In genomic region chr1:74025227-74025626, GRCm38 (mm10) we compare ENCODE assay signal across 11 mouse cellular contexts.
DNase-seq lines count a peak whose midpoint lies in the region; ATAC-seq and TF ChIP-seq lines count a peak whose summit lies in the region.
"Had no signal": no experiment of that assay in that cellular context is flagged by ENCODE, and none has a peak within 500 bp of the region (broad histone marks: within the 10 kb centered on the region; RNA-seq: fewer than 3 reads in every experiment).

No protein-coding gene starts in this region.

- H3K27me3 ChIP-seq in heart, adult 2 months (ENCODE audit: control insufficient read depth, insufficient read depth, low read length), result no peaks in the 10 kb centered on the region
- no peaks in the 10 kb centered on the region for H3K27me3 ChIP-seq in neural tube, embryonic 13.5 days
- H3K27me3 ChIP-seq in neural tube, embryonic 15.5 days (replicated peaks), result no peaks in the 10 kb centered on the region
- H3K27me3 ChIP-seq in limb, embryonic 11.5 days (ENCODE audit: control insufficient read depth, insufficient read depth, low read length), result no peaks in the 10 kb centered on the region
- no peaks in the 10 kb centered on the region for H3K27me3 ChIP-seq in stomach, postnatal 0 days (ENCODE audit: control insufficient read depth, insufficient read depth, low read length)

- intact Hi-C loops in heart, adult 2 months (cut with DNase I), result no loop called here
- intact Hi-C loops in heart, postnatal 10 days (cut with DNase I), result no loop called here

- H3K79me2 ChIP-seq in heart, adult 2 months (replicated peaks; ENCODE audit: control insufficient read depth, insufficient read depth, low read length), result peaks cover 18% of the 10 kb centered on the region

- peaks cover 78% of the 10 kb centered on the region for H3K4me1 ChIP-seq in heart, adult 2 months (ENCODE audit: control insufficient read depth, insufficient read depth, low read length)
- H3K4me1 ChIP-seq in neural tube, embryonic 13.5 days (replicated peaks), result peaks cover 50% of the 10 kb centered on the region
- H3K4me1 ChIP-seq in neural tube, embryonic 15.5 days, result peaks cover 33% of the 10 kb centered on the region
- H3K4me1 ChIP-seq in limb, embryonic 11.5 days (ENCODE audit: control insufficient read depth, insufficient read depth, low read length), result peaks cover 63% of the 10 kb centered on the region
- H3K4me1 ChIP-seq in stomach, postnatal 0 days (replicated peaks; ENCODE audit: control insufficient read depth, insufficient read depth), result peaks cover 25% of the 10 kb centered on the region; the same call in 1 of the 2 replicates

- DNase-seq in heart, adult 2 months, result peak in 1 of 2 experiments; percentile 30
- no peak for DNase-seq in heart, postnatal 10 days
- no peak for DNase-seq in limb, embryonic 11.5 days (ENCODE audit: low spot score)
- no peak for DNase-seq in stomach, postnatal 0 days (ENCODE audit: low spot score)
- DNase-seq in layer of hippocampus, adult 9-11 months, result no peak
- no peak for DNase-seq in frontal cortex, postnatal 36 days (ENCODE audit: low spot score in 2 of 2)
- DNase-seq: gastrocnemius, postnatal 14 days; right cerebral cortex, postnatal 25 days; thymus, adult 2 months had no signal

- H3K9ac ChIP-seq in heart, adult 2 months (ENCODE audit: low read depth, low read length), result no peak overlapping the region
- H3K9ac ChIP-seq in neural tube, embryonic 13.5 days, result no peak overlapping the region
- no peak overlapping the region for H3K9ac ChIP-seq in neural tube, embryonic 15.5 days (replicated peaks)
- H3K9ac ChIP-seq in limb, embryonic 11.5 days (ENCODE audit: low read length), result no peak overlapping the region
- no peak overlapping the region; the same call in 1 of the 2 replicates for H3K9ac ChIP-seq in stomach, postnatal 0 days (ENCODE audit: low read length)

- H3K9me3 ChIP-seq in neural tube, embryonic 13.5 days, result no peaks in the 10 kb centered on the region
- no peaks in the 10 kb centered on the region for H3K9me3 ChIP-seq in neural tube, embryonic 15.5 days (replicated peaks)
- no peaks in the 10 kb centered on the region for H3K9me3 ChIP-seq in limb, embryonic 11.5 days (ENCODE audit: control insufficient read depth, low read length)
- H3K9me3 ChIP-seq in stomach, postnatal 0 days (ENCODE audit: control insufficient read depth, low read length), result no peaks in the 10 kb centered on the region

- TF ChIP-seq POLR2A in heart, adult 2 months (IDR thresholded peaks at IDR 0.05; ENCODE audit: insufficient read depth, low read depth, low read length), result no peak

- H3K36me3 ChIP-seq in heart, adult 2 months (ENCODE audit: control insufficient read depth, insufficient read depth, low read length), result peaks cover 50% of the 10 kb centered on the region
- no peaks in the 10 kb centered on the region for H3K36me3 ChIP-seq in neural tube, embryonic 13.5 days
- no peaks in the 10 kb centered on the region for H3K36me3 ChIP-seq in neural tube, embryonic 15.5 days
- H3K36me3 ChIP-seq in limb, embryonic 11.5 days (ENCODE audit: control insufficient read depth, insufficient read depth, low read length), result no peaks in the 10 kb centered on the region
- H3K36me3 ChIP-seq in stomach, postnatal 0 days (ENCODE audit: control insufficient read depth, insufficient read depth, low read length), result no peaks in the 10 kb centered on the region

- H3K4me2 ChIP-seq in neural tube, embryonic 13.5 days, result no peak overlapping the region
- H3K4me2 ChIP-seq in neural tube, embryonic 15.5 days, result no peak overlapping the region
- no peak overlapping the region for H3K4me2 ChIP-seq in limb, embryonic 11.5 days (ENCODE audit: low read depth, severe bottlenecking)
- no peak overlapping the region for H3K4me2 ChIP-seq in stomach, postnatal 0 days (replicated peaks; ENCODE audit: low read depth)

- no peak for TF ChIP-seq EP300 in heart, adult 2 months (IDR thresholded peaks at IDR 0.05; ENCODE audit: insufficient read depth, low read depth, low read length)
- TF ChIP-seq EP300 in stomach, postnatal 0 days (optimal IDR thresholded peaks at IDR 0.05), result no peak

- TF ChIP-seq CTCF in heart, adult 2 months (IDR thresholded peaks at IDR 0.05), result no peak
- no peak for TF ChIP-seq CTCF in stomach, postnatal 0 days (IDR thresholded peaks at IDR 0.05; ENCODE audit: low read depth)

- WGBS in heart, adult 2 months, result 38% methylated on average over 6 of the region's 6 CpGs
- WGBS in neural tube, embryonic 13.5 days, result 59% methylated on average over 6 of the region's 6 CpGs
- WGBS in neural tube, embryonic 15.5 days, result 60% methylated on average over 6 of the region's 6 CpGs
- 36% methylated on average over 6 of the region's 6 CpGs for WGBS in limb, embryonic 11.5 days
- WGBS in stomach, postnatal 0 days, result 24% methylated on average over 6 of the region's 6 CpGs

- no peak overlapping the region for H3K4me3 ChIP-seq in heart, adult 2 months
- no peak overlapping the region for H3K4me3 ChIP-seq in neural tube, embryonic 13.5 days
- H3K4me3 ChIP-seq in neural tube, embryonic 15.5 days (replicated peaks), result no peak overlapping the region
- no peak overlapping the region for H3K4me3 ChIP-seq in limb, embryonic 11.5 days (ENCODE audit: low read depth, low read length)
- no peak overlapping the region for H3K4me3 ChIP-seq in stomach, postnatal 0 days (ENCODE audit: low read depth, low read length)

- ATAC-seq in neural tube, embryonic 13.5 days (ENCODE audit: low read depth), result no peak
- ATAC-seq in neural tube, embryonic 15.5 days (ENCODE audit: low FRiP score), result no peak
- ATAC-seq in limb, embryonic 11.5 days (ENCODE audit: insufficient number of reproducible peaks, low FRiP score, low TSS enrichment, low read depth), result no peak
- ATAC-seq in stomach, postnatal 0 days (ENCODE audit: low FRiP score, low TSS enrichment), result no peak

- peak overlapping the region; percentile 46 for H3K27ac ChIP-seq in heart, adult 2 months
- 0 out of 2 replicates have a peak overlapping the region, but pooled peaks have one; percentile 38 for H3K27ac ChIP-seq in neural tube, embryonic 13.5 days (replicated peaks)
- H3K27ac ChIP-seq in neural tube, embryonic 15.5 days (replicated peaks), result no peak overlapping the region
- 0 out of 2 replicates have a peak overlapping the region, but pooled peaks have one; percentile 32 for H3K27ac ChIP-seq in limb, embryonic 11.5 days (replicated peaks; ENCODE audit: low read depth, low read length)
- peak overlapping the region; percentile 67 for H3K27ac ChIP-seq in stomach, postnatal 0 days (replicated peaks)
